Mouse (Mus musculus) MEL (cell line): ENCODE results near the gene Rora.

Experiments used
- CHD2 ChIP-seq: IDR thresholded peaks from 2 replicates; pipeline ENCODE4 v1.6.1; 2011; ENCODE audit warnings: low read length, improper control_type of control experiment
- CTCF ChIP-seq, 3 experiments: IDR thresholded peaks in 2 of 3; conservative IDR thresholded peaks in 1 of 3; 2 replicates each; pipeline ENCODE4 v1.5.1; 2011 to 2012; ENCODE audit warnings: low read length in 3 of 3, low read depth in 2 of 3, mild to moderate bottlenecking in 2 of 3, improper control_type of control experiment in 1 of 3, inconsistent platforms in 1 of 3, mixed read lengths in 1 of 3, moderate library complexity in 1 of 3; ENCODE audit not compliant: control insufficient read depth in 1 of 3, insufficient read depth in 1 of 3, poor library complexity in 1 of 3, severe bottlenecking in 1 of 3
- E2F4 ChIP-seq: IDR thresholded peaks from 2 replicates; pipeline ENCODE4 v1.6.1; 2011; ENCODE audit warnings: low read depth, low read length, improper control_type of control experiment, borderline replicate concordance
- POLR2A ChIP-seq, 2 experiments: IDR thresholded peaks; 2 replicates each; pipeline ENCODE4 v1.6.1; 2011 to 2012; ENCODE audit warnings: low read length in 2 of 2, mild to moderate bottlenecking in 2 of 2, control low read depth in 1 of 2, improper control_type of control experiment in 1 of 2, low read depth in 1 of 2, moderate library complexity in 1 of 2; ENCODE audit not compliant: control insufficient read depth in 1 of 2, insufficient read depth in 1 of 2, poor library complexity in 1 of 2
- TBP ChIP-seq: IDR thresholded peaks from 2 replicates; pipeline ENCODE4 v1.8.0; 2011; ENCODE audit warnings: low read depth, low read length, improper control_type of control experiment
- ZC3H11A ChIP-seq: IDR thresholded peaks from 2 replicates; pipeline ENCODE4 v1.6.1; 2012; ENCODE audit warnings: low read depth, mild to moderate bottlenecking, inconsistent platforms, low read length, improper control_type of control experiment

- TF ChIP-seq POLR2A (IDR thresholded peaks at IDR 0.05; ENCODE audit: control insufficient read depth in 1 of 2, insufficient read depth in 1 of 2, low read depth in 1 of 2, low read length in 2 of 2, poor library complexity in 1 of 2), result no peak
- no peak for TF ChIP-seq TBP
- TF ChIP-seq CTCF (IDR thresholded peaks at IDR 0.05 in 2 of 3, conservative IDR thresholded peaks at IDR 0.05 in 1 of 3; ENCODE audit: control insufficient read depth in 1 of 3, insufficient read depth in 1 of 3, low read depth in 2 of 3, low read length in 3 of 3, poor library complexity in 1 of 3, severe bottlenecking in 1 of 3), result no peak
- TF ChIP-seq CHD2, result no peak
- TF ChIP-seq E2F4, result no peak
- TF ChIP-seq ZC3H11A, result no peak
Observed at GRCm38 (mm10) chr9:68850321-68850720, 196.7 kb downstream of the Rora start.
